Mouse (Mus musculus) T-helper 17 cell (primary cell): ENCODE measurements around the gene Crat.

ENCODE experiments used
- in situ Hi-C, 2 experiments: fragments of 300-600 bp; cut with MboI, MseI; formaldehyde crosslinking; loops; 1 replicate in 1 of 2; 2 replicates in 1 of 2; pipeline ENCODE4 v1.15.1; 2025; ENCODE audit warnings: high pct_unique_total_duplicates in 2 of 2

Gene Crat

DNA sequence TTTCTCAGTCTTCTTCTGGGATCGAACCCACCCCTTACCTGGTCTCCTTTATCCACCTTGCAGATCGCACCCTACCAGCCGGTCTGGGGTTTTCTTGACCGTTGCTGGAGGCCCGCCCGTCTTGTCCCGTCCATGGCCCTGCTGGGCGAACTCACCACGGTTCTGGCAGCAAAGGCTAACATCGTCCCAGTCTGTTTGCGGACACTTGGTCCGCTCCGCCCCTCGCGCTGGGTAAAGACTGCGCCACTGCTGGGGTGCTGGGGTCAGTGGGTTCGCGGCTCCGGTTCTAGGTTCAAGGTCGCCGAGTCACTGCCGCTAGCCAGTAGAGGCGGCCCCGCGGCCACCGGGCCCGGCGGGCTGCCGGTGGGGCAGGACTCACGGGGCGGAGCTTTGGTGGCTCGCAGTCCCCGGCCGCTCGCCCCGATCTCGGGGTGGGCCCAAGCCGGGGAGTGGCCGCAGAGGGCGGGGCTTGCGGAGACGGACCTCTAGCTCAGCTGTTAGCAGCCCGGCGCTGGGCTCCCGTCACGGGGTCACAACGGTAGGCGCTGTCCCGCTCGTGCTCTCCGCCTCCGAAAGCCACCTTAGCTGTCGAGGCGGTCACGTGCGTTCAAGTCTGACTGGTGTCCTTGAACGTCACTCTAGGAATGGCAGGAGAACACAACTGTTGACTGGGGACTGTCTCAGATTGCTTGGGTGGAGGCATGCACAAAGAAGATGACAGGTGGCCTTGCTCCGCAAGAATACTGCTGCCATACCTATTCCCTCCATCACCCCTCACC lies at the start of gene Crat:
Crat (minus strand) TSS at position 657 of the 779 bp plus-strand sequence.
- in situ Hi-C loops, result no loop called here

DNA sequence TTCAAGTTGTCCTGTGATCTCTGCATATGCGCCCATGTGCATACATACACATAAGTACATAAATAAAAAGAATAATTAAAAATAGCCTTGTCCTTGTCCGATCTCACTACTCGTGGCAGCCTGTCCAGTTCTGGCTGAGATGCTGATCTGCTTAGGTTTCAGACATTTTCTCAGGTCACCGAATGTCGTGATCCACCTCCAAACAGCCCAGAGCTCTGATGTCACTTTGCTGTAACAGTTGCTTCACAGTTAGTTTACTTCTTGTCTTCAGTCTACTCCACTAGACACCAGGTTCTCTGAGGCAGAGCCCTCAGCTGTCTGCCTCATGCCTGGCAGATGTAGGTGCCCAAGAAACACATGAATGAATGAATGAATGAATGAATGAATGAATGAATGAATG lies 48.8 kb upstream of the Crat start:
- in situ Hi-C loops, result loop anchor here in 1 of 2 experiments (10.0 kb wide), 1 partner anchor 330 kb away; no protein-coding TSS in a partner anchor

DNA sequence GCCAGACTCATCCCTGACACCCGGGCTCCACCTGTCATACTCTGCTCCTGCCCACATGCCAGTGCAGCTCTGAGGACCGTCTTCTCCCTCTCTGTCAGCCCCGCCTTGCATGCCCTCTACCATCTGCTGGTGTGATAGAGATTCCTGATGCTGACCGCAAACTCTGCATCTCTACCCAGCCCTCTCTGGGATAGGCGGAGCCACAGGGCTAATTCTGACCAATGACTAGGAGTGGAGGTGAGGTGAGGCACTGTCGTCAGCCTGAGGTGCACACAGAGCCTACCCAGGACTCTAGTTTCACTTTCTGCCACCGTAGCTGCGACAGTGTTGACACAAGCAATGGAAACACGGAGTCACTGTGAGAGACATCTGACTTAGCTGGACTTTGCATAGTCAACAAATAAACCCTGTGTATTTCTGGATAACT lies 48.3 kb upstream of the Crat start:
- in situ Hi-C loops, result loop anchor here in 1 of 2 experiments (10.0 kb wide), 1 partner anchor 331 kb away; no protein-coding TSS in a partner anchor

DNA sequence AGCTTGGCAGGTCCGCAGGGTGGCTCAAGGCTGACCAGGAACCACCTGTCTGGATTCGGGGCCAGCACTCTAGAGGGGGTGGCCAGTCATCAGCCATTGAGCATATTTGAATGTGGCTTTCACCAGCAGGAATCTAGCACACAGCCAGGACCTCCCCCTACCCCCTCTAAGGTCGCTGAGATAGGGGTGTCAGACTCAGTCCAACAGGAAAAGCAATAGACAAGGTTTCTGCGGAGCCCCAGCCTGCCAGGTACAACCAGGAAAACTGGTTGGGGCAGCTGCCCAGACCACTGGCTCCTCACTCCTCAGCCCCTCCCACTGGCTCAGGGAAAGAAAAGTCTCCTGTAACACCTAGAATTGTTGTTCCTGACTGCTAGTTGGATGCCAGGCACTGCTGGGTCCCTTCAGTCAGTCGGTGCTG lies 47.7 kb upstream of the Crat start:
- in situ Hi-C loops, result loop anchor here in 1 of 2 experiments (10.0 kb wide), 1 partner anchor 331 kb away; no protein-coding TSS in a partner anchor

DNA sequence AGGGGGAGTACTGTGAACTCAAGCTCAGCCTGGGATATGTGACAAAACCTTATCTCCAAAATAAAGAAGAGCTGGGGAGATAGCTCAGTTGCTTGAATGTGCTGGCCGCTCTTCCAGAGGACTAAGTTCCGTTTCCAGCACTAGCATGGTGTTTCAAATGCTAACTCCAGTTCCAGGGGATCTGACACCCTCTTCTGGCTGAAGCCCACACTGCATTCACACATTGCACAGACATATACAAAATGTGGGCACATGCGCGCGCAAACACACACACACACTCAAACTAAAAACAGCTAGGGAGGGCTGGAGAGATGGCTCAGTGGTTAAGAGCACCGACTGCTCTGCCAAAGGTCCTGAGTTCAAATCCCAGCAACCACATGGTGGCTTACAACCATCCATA lies 43.6 kb upstream of the Crat start:
- in situ Hi-C loops, result no loop called here

DNA sequence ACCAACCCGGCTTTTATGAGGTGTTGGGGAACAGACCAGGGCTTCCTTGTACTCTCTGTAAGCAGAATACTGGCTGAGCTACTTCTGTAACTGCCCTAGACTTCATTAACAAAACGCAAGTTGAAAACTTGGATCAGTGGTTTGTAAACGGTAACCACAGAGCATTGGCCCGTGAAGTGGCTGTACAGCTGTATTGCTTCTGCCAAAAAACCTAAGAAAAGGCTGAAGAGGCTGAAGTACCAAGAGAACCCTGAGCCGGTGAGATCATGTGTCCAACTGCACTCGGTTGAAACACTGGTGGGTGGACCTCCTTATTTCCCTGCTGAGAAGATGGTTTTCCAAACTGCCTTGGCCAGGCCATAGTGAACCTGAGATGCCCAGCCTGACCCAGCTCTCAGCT lies 42.7 kb upstream of the Crat start:
- in situ Hi-C loops, result no loop called here

DNA sequence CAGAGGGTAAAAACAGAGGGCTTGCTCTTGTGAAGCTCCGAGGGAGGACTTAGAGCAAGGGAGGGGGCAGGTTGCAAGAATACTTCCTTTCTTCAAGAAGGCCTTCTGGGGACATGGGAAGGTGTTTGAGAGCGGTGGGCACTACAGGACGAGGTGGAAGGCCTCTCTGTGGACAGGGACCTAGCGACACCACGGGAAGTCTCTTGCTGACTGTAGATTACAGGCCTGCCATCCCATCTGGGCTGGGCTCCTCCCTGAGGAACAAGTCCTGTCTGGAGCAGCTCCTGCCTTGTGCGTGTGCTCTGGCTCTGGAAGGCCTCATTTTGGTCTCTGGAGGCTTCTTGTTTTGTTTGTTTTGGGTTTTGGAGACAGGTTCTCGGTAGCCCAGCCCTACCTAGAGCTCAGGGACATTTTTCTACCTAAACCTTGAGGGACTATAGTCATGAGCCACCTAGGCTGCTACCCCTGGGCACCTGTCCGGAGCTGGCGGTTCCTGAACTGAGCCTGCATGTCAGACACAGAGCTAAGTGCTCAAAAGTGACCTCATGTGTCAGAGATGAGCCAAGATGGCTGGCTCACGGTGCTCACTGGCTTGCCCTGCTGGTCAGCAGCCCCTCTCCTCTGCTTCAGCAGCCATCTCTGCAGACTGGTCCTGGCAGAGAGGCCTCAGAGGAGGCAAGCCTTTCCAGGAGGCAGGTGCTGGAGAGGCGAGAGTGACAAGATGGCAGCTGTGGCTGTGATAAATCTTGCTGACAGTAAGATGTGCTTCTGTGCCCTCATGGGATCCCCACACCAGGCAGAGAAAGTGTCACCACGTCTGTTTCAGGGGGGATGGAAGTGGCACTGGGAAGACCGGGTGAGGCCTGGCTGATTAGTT lies 40.7 kb upstream of the Crat start:
- in situ Hi-C loops, result no loop called here

DNA sequence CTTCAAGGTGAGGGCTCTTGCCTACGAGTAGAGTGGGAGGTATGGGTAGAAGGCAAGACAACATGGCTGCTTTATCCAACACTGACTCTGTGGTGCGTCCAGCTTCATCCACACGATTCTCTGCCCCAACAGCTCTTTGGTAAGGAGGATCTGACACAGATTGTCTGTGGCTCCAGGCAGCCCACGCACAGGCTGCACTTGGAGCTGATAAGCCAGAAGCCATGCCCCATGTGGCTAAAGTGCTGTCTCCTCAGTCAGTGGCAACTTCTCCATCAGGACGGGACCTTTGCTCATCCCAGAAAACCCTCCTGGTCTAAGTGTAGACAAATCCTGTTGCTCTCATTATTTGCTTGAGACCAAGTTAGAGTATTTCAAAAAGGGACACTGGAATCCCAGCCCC lies 39.0 kb upstream of the Crat start:
- in situ Hi-C loops, result no loop called here

DNA sequence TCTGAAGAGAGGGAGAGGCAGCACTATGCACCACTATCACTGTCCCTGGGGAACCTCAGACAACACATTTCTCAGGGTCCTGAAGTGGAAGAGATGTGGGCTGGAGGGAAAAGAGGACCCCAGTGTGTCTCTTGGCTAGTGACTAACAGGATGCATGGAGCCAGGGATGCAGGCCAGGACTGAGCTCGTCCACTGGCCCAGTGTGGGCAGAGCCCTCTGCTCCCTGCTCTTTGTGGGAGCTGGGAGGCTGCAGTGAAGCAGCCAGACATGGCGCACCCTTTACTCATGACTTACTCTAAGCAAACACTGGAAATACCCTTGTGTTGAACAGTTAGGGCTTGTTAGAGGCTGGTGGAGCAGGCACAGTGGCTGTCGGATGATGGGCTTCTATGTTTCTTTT lies 38.0 kb upstream of the Crat start:
- in situ Hi-C loops, result no loop called here

DNA sequence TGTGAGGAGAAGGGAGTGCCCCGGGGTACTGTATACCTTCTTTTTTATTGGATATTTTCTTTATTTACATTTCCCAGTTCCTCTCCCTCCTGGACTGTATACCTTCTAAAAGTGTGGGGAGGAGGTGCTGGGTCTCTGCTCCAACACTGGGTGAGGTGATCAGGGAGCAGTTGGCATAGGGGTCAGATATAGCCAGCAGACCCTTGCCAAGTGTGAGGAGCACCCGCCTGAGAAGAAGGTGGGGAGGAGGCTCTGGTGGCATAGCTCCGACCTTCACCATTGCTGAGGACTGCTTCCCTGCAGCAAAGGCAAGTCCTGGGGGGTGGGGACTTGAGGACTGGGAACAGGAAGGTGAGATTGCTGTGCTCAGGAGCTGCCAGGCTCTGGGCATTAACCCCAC lies 35.9 kb upstream of the Crat start:
- in situ Hi-C loops, result no loop called here

DNA sequence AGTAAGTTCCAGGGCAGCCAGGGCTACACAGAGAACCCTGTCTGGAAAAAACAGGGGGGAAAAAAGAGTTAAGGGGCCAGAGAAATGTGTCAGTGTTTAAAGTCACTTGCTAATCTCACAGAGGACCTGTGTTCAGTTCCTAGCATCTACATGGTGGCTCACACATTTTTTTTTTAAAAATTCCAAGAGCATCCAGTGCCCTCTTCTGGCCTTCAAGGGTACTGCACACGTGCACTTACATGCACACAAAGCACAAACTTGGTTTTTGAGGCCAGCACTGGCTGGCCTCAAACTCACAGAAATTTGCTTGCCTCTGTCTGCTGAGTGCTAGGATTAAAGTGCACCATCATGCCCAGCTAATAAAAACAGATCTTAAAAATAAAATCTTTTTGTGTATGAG lies 34.9 kb upstream of the Crat start:
- in situ Hi-C loops, result no loop called here

DNA sequence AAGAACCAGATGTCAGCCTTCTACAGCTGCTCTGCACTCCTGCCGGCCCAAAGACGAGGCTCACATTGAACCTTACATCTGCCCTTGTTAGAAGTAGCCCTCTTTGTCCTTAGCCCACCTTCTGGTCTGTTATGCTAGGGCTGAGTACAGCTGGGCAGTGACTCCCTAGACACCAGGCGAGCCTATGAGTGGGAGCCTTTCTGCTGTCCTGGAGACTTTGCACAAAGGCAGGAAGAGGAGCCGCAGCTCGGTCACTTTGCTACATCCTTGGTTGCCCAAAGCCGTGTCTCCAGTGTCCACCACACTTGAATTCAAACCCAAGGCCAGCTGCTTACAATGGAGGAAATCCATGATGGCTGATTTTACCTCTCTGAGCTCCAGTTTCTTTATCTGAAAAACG lies 32.8 kb upstream of the Crat start:
- in situ Hi-C loops, result no loop called here

DNA sequence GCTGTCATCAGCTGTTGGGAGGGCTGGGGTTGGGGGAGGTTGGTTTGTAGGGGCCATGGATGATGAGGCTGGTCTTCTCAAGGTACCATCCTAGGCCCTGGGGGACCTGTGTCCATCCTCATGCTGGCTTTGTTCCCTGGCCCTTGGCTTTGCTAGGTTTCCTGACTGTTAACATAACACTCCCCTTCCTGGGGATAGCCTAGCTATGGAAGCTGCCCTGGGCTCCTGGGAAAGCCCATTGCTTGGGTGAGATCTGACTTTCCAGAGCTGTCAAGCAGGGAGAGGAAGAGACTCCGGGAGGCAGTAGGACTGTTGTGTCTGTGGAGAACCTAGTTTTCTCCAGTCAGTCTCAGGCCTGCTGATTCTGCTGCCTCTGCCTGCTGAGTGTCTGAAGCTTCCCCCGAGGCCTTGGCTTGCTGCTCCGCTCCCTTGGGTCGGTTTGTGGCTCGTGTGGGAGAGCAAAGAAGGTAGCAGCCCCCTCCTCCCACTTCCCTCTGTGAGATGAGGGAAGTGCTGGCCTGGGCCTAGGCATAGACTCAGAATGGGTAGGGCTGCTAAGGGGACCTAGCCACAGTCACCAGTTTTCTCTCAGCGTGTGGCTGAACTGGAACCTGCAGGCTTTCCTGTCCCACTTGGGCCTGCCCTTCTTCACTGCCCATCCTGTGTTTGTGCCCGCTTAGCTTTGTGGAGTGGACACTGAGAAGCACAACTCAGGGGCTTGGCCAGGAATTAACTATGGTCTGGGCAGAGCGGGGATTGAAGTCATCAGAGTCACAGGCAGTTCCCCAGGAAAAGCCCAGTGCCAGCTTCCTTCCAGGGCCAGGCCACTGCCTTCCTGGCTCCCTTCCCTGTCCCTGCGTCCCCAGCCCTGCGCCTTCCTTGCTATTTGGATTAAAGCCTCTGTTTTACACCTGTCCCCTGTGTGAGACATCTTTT lies 31.5 kb upstream of the Crat start:
- in situ Hi-C loops, result no loop called here

DNA sequence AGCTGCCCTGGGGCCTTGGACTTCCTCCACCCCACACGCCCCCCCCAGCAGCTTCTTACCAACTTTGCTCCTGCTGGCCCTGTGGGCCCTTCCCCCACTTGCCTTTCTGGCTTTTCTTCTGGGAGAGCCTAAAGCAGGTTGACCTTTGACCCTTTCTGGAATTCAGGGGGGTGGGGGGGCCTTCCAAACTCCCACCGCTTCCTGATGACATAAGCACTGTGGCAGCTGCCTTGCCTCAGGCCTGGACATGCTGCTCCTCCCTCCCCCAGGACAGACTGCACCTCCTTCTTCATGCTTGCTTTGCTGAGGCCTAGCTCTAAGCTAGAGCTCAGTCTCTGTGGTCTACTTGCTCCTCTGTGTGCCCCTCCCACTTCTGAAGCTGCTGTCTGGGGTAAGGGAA lies 29.7 kb upstream of the Crat start:
- in situ Hi-C loops, result no loop called here

DNA sequence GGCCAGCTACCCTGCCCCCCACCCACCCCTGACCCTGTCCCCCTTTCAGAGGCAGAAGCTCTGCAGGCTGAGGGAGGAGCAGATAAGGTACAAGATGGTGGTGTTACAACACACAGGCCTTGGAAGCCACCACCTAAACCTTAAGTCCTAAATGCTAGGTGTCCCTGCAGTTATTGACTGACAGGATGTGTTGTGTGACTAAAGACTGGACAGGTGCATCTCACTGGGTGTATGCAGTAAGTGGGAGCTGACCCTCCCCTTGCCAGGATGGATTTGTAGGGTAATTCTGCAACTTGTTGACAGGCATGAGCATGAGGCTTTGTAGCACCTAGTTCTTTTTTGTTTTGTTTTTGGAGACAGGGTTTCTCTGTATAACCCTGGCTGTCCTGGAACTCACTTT lies 28.8 kb upstream of the Crat start:
- in situ Hi-C loops, result no loop called here

DNA sequence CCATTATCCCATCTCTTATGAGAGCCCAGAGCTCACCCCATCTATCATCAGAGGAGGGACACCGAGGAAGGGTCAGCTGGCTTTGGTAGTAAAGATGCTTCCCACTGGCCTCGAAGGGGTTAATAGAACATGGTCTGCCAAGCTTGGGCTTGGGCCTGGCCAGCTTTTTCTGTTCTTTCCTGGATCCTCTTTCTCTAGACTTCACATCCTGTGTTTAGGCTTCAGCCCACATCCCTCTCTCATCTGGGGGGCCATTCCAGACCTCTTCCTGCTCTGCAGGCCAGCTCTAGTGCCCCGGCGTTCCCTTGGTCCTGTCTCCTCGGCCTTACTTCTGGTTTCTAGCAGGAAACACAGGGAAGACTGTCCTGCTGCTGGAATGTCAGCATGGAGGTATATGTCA lies 28.4 kb upstream of the Crat start:
- in situ Hi-C loops, result no loop called here

DNA sequence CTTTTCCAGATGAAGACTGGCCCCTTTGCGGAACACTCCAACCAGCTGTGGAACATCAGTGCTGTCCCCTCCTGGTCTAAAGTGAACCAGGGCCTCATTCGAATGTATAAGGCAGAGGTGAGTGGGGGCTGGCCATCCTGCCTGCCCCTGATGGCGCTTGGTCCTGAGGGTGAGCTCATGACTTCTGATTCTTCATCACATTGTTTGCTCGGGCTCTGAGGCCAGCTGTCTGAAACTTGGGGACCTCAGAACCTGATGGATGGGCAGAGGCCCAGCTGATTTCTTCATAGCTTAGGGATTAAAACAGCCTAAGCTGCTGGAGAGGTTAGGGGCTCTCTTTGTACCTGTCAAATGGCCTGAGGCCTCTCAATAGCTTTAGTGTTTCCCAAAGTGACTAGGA lies 27.7 kb upstream of the Crat start:
- in situ Hi-C loops, result no loop called here

DNA sequence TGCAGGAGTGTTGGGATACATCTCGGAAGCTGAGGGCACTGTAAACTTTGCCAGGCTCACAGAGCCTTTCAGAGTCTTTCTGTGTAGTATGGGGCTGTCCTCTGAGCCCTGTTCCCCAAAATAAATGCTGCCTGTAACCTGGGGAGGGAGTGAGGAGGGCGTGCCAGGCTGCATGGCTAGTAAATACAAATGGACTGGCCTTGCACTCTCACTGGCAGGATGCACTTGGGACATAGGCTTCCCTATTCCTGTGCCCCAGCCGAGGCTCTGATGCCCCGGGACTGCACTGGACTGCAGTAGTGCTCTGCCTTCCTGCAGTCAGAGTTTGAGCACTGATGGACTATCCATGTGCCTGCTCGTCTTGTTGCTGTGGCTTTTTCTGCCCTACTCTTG lies 26.9 kb upstream of the Crat start:
- in situ Hi-C loops, result no loop called here

DNA sequence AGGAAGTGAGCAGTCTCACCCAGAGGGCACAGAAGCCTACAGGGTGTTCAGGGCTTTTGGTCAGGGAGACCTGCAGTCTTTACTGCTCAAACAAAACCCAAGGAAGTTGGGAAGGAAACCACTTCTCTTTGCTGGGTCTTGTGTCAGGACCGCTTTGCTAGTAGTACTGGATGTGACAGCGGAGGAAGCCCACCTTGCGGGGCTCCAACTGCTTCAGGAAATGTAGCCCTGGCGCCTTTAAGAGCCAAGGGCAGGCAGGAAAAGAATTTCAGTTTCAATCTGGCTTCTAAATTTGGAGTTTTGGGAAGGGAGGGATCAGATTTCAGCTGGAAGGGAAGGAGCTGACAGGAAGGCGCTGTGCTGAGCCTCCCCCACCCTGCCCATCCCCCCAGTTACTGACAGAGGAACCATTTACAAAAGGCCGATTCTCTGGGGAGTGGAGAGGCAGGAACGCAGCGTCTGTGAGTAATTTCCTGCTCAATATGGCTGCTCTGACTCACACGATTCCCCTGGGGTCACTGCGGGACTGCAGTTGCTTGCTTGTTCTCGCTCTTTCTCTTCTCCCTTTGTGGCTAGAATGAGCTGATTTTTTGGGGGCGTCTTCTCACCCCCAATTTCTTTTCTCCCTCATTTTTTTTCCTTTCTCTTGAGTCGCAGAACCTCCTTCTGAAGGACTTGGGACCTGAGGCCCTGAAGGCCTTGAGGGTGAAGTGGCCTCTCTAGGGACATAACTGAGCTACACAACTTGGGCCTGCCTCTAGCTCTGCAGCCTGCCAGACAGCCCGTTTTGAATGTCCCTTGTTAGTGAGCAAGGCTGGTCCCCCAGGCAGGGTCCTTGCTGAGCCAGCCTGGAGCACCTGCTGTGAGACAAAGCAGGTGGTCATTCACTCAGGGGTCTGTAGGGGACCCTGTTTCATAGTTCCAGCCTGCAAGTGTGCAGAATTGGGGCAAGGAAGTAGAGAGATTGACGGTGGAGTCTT lies 26.2 kb upstream of the Crat start:
- in situ Hi-C loops, result no loop called here
